Mouse (Mus musculus) cerebellum, adult 9-10 months (tissue): ENCODE measurements around the gene Lrch1.

ENCODE experiments used
- DNase-seq: peaks from one replicate; pipeline ENCODE4 v3.0.0; 2022

Lrch1 gene

GRCm38 (mm10) chr14:74886453-74886852, 61.2 kb downstream of the Lrch1 start:
- DNase-seq: no peak

GRCm38 (mm10) chr14:74884920-74885319, 62.8 kb downstream of the Lrch1 start:
- no peak for DNase-seq

GRCm38 (mm10) chr14:74884024-74884680, 63.5 kb downstream of the Lrch1 start:
- peak; percentile 46 for DNase-seq

- no peak for DNase-seq
Observed at GRCm38 (mm10) chr14:74883204-74883603, 64.5 kb downstream of the Lrch1 start.

- no peak for DNase-seq
Observed at GRCm38 (mm10) chr14:74882754-74883153, 64.9 kb downstream of the Lrch1 start.

- no peak for DNase-seq
Observed at GRCm38 (mm10) chr14:74880868-74881267, 66.8 kb downstream of the Lrch1 start.

- DNase-seq: no peak
Observed at GRCm38 (mm10) chr14:74879480-74879879, 68.2 kb downstream of the Lrch1 start.

GRCm38 (mm10) chr14:74877287-74877686, 70.4 kb downstream of the Lrch1 start:
- no peak for DNase-seq

- DNase-seq: peak; percentile 38
Observed at GRCm38 (mm10) chr14:74871220-74871619, 76.5 kb downstream of the Lrch1 start.

- DNase-seq: no peak
Observed at GRCm38 (mm10) chr14:74868902-74869230, 78.8 kb downstream of the Lrch1 start.

GRCm38 (mm10) chr14:74868188-74868901, 79.3 kb downstream of the Lrch1 start:
- no peak for DNase-seq

GRCm38 (mm10) chr14:74867076-74868042, 80.3 kb downstream of the Lrch1 start:
- no peak for DNase-seq

GRCm38 (mm10) chr14:74865738-74866137, 81.9 kb downstream of the Lrch1 start:
- no peak for DNase-seq

- DNase-seq: no peak
Observed at GRCm38 (mm10) chr14:74864805-74865483, 82.7 kb downstream of the Lrch1 start.

- DNase-seq: no peak
Observed at GRCm38 (mm10) chr14:74861456-74861855, 86.2 kb downstream of the Lrch1 start.

- DNase-seq: no peak
Observed at GRCm38 (mm10) chr14:74859154-74859553, 88.5 kb downstream of the Lrch1 start.

- DNase-seq: no peak
Observed at GRCm38 (mm10) chr14:74855429-74855828, 92.2 kb downstream of the Lrch1 start.

- DNase-seq: no peak
Observed at GRCm38 (mm10) chr14:74853759-74854100, 93.9 kb downstream of the Lrch1 start.

GRCm38 (mm10) chr14:74852965-74853758, 94.5 kb downstream of the Lrch1 start:
- DNase-seq: no peak

GRCm38 (mm10) chr14:74851866-74852265, 95.8 kb downstream of the Lrch1 start:
- no peak for DNase-seq

- DNase-seq: no peak
Observed at GRCm38 (mm10) chr14:74849020-74849419, 98.7 kb downstream of the Lrch1 start.

GRCm38 (mm10) chr14:74848224-74848623, 99.5 kb downstream of the Lrch1 start:
- DNase-seq: no peak
